Mouse (Mus musculus): ENCODE data around the gene Tuft1.

DNA sequence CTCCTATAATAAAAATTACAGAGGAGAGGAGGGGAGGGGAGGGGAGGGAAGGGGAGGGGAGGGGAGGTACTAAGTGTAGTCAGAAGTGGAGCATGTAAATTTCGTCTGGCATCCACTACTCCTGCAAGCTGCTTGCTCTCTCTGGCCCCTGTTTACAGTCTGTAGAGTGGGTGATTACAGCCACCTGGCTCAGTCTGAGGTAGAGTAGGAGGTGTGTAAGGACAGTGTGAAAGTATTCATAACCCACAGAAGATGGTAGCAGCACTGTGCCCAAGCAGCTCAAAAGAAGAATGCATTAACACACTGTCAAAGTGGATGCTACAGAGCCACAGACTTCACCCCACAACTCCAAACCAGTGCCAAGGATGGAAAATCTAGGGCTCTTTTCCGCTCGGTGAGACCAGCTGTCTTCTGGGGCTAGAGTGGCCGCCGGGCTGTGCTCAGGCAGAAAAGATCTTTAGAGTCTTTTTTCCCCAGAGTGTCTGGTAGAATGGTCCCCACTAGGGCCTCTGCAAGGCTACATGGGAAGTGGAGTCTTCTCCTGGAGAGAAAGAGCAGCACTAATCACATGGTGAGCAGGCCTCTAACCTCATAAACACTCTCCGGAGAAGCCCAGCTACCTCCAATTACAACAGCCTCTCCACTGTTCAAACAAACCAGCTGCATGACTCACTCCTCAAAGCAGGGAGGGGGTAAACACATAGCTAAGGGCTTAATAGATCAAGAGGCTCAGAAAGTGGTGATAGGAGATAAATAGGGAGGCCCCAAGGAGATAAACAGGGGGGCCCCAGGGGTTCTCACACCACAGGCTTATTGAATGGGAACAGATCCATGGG lies 9.7 kb downstream of the Tuft1 start:
- TF ChIP-seq EP300 (IDR thresholded peaks at IDR 0.05; ENCODE audit: insufficient read depth, low read depth, low read length) (no peak), CTCF (IDR thresholded peaks at IDR 0.05) (no peak), POLR2A (IDR thresholded peaks at IDR 0.05; ENCODE audit: insufficient read depth, low read depth, low read length) (no peak)

Data from heart, adult 2 months (tissue).